29 mouse cellular contexts compared by ENCODE assay signal in the genomic region with DNA sequence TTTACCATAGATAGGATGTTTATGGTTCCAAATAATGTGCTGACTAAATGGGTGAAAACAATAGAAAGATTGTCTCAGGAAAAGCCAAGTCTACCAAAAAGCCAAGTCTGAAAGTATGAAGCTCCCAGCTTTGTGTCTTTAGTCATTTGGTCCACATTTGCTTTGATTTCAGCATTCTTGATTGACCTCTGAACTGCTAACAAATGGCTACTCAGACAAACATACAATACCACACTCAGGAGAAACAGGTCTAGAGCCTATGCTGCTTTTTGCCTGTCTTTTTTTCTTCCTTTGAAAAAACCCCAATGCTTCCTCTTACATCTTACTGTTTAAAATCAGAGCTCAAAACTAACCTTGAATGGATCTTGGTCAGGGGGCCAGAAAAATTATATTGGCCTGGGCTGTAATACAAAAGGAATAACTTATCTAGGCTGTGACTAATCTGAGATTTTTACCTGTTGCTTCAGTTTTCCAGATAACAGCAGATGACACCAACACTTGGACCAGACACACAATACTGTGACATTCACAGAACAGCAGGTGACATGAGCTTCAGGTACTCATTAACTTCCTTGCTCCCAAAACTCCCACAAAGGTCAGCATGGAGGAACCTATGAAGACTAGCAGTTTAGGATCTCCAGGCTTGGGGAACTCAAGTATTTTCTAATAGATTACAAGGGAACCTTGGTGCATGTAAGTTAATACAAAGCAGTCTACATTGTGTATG.
"Had no signal": no experiment of that assay in that cellular context is flagged by ENCODE, and none has a peak within 500 bp of the region (broad histone marks: within the 10 kb centered on the region; RNA-seq: fewer than 3 reads in every experiment).

No protein-coding gene starts in this region.

- H3K36me3 ChIP-seq: embryonic facial prominence, embryonic 10.5 days; embryonic facial prominence, embryonic 12.5 days; embryonic facial prominence, embryonic 13.5 days; embryonic facial prominence, embryonic 15.5 days; forebrain, embryonic 10.5 days; forebrain, embryonic 12.5 days; forebrain, embryonic 15.5 days had no signal

- H3K27ac ChIP-seq: embryonic facial prominence, embryonic 10.5 days; embryonic facial prominence, embryonic 12.5 days; embryonic facial prominence, embryonic 13.5 days; embryonic facial prominence, embryonic 15.5 days; forebrain, embryonic 10.5 days; forebrain, embryonic 12.5 days; forebrain, embryonic 13.5 days; forebrain, embryonic 15.5 days; gastrocnemius, adult 2 months; heart, adult 2 months had no signal

- H3K4me2 ChIP-seq: embryonic facial prominence, embryonic 12.5 days; embryonic facial prominence, embryonic 13.5 days; embryonic facial prominence, embryonic 15.5 days; forebrain, embryonic 12.5 days; forebrain, embryonic 13.5 days; forebrain, embryonic 15.5 days had no signal

- H3K4me3 ChIP-seq: embryonic facial prominence, embryonic 10.5 days; embryonic facial prominence, embryonic 12.5 days; embryonic facial prominence, embryonic 13.5 days; embryonic facial prominence, embryonic 15.5 days; erythroblast, embryonic 14.5 days; forebrain, embryonic 10.5 days; forebrain, embryonic 12.5 days; forebrain, embryonic 13.5 days; forebrain, embryonic 15.5 days; gastrocnemius, adult 2 months; heart, adult 2 months had no signal

- ATAC-seq: forebrain, embryonic 13.5 days; forebrain, embryonic 14.5 days; forebrain, embryonic 15.5 days; forebrain, embryonic 16.5 days; forebrain, postnatal 0 days had no signal

- H3K9me3 ChIP-seq: embryonic facial prominence, embryonic 10.5 days; embryonic facial prominence, embryonic 12.5 days; embryonic facial prominence, embryonic 13.5 days; embryonic facial prominence, embryonic 15.5 days; forebrain, embryonic 10.5 days; forebrain, embryonic 12.5 days; forebrain, embryonic 13.5 days; forebrain, embryonic 15.5 days had no signal

- H3K9ac ChIP-seq: embryonic facial prominence, embryonic 12.5 days; embryonic facial prominence, embryonic 13.5 days; embryonic facial prominence, embryonic 15.5 days; forebrain, embryonic 12.5 days; forebrain, embryonic 13.5 days; forebrain, embryonic 15.5 days; forebrain, postnatal 0 days had no signal

- H3K4me1 ChIP-seq: embryonic facial prominence, embryonic 10.5 days; embryonic facial prominence, embryonic 12.5 days; embryonic facial prominence, embryonic 13.5 days; embryonic facial prominence, embryonic 15.5 days; forebrain, embryonic 10.5 days; forebrain, embryonic 12.5 days; forebrain, embryonic 13.5 days; forebrain, embryonic 15.5 days had no signal

- DNase-seq: cerebellum, adult 2 months; cerebellum, adult 8-10 months; cerebellum, adult 9-10 months; cerebellum, adult 9-11 months; cerebellum, postnatal 10 days; cerebellum, postnatal 14 days; cerebellum, postnatal 25 days; cerebellum, postnatal 36 days; embryo, embryonic 11 days; forebrain, postnatal 0 days; gastrocnemius, adult 2 months; gastrocnemius, postnatal 10 days; gastrocnemius, postnatal 14 days; gastrocnemius, postnatal 25 days; gastrocnemius, postnatal 36 days; heart, adult 11 months; heart, adult 18-20 months; heart, adult 2 months had no signal

- H3K27me3 ChIP-seq: embryonic facial prominence, embryonic 12.5 days; embryonic facial prominence, embryonic 13.5 days; embryonic facial prominence, embryonic 15.5 days; forebrain, embryonic 12.5 days; forebrain, embryonic 13.5 days; forebrain, embryonic 15.5 days had no signal
